Mouse (Mus musculus): ENCODE results near the gene Stac2.

Gene Stac2

GRCm38 (mm10) chr11:98052989-98053834, at the start of gene Stac2:
Stac2 (minus strand) TSS chr11:98053462.
- DNase-seq (ENCODE audit: low spot score in 2 of 2): peak in 1 of 2 experiments; percentile 72

DNA sequence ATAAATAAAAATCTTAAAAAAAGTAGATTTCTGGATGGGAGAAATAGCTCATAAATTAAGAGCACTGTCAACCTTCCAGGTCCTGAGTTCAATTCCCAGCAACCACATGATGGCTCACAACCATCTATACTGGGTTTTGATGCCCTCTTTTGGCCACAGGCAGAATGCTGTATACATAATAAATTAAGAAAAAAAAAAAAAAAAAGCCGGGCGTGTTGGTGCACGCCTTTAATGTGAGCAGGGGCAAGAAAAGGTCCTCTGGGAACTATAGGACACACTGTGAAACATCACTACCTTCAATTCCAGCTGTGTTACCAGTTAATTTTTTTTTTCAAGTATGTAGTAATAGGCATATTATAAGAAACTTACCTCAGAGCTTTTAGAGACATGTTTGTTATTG, 48.1 kb upstream of the Stac2 start:
- DNase-seq (ENCODE audit: low spot score in 2 of 2): no peak

DNA sequence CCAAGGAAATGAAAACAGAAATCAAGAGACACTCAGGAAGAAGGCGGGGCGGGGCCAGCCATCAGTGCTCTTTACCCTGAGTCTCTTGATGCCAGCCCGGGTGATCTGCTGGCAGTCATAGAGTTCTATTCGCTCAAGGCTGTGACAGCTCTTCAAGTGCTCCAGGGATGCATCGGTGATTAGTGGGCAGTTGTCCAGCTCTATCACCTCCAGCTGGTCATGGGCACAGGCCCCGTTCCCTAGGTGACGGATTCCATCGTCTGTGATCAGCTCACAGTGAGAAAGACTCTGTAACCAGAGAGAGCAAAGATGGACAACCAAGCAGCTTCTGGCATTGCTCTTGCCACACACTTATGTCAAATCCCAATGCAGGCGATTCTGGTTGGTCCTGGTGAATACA, 37.3 kb upstream of the Stac2 start:
- DNase-seq (ENCODE audit: low spot score in 2 of 2): no peak

- peak in 1 of 2 experiments; percentile 58 for DNase-seq (ENCODE audit: low spot score in 2 of 2)
These were observed 35.0 kb upstream of the Stac2 start for GRCm38 (mm10) chr11:98088224-98088623.

- DNase-seq (ENCODE audit: low spot score in 2 of 2): no peak
These were observed 33.3 kb upstream of the Stac2 start for GRCm38 (mm10) chr11:98086574-98086973.

DNA sequence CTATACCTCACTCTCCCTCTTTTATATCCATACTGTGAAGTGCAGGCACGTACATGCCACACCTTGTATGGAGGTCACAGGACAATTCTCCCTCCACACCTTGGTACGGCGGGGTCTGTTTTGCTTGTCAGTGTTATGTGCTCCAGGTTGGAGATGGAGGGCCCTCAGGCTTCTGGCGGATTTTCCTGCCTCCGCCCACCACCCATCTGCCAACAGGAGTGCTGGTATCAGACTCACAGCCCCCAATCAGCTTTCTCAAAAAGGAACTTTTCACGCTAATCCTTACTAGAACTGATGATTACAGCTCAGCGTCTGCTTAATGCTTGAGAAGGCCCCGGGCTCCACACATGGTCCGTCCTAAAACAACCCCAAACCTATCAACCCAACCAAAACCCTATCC, 32.9 kb upstream of the Stac2 start:
- DNase-seq (ENCODE audit: low spot score in 2 of 2): no peak

- DNase-seq (ENCODE audit: low spot score in 2 of 2): no peak
These were observed 29.5 kb upstream of the Stac2 start for GRCm38 (mm10) chr11:98082745-98083144.

DNA sequence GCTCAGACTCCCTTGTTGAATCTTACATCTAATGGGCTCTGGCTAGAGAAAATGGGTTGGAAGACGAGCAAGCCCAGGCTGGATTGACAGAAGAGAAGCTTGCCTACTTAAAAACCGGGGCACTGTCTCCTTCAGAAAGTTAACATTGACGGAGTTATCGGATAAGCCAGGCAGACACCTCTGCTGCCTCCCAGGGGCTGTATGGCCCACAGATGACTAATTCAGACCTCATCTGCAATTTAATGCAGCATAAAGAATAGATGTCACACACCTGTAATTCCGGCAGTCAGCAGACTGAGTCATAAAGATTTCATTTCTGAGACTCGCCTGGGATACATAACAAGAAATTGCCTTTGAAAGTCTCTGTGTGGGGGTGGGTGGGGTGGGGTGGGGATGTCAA, 27.2 kb upstream of the Stac2 start:
- DNase-seq (ENCODE audit: low spot score in 2 of 2): no peak

DNA sequence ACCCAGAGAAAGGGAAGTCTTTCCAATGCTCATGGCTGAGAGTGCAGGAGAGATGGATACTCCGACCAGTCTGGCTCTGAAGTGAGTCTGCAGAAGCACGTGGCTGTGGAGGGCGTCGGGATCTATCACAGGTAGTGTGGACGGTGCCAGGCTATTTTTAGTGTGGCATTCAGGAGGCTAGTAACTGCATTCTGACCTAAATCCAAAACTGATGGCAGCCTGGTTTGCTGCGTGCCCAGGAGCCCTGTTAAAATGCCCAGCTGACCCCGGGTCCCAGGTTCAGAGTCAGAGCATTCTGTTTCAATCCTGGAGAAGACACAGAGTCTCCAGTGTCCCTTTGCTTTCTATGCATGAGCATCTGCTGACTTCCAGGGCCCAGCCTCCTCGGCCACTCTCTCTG, 23.8 kb upstream of the Stac2 start:
- no peak for DNase-seq (ENCODE audit: low spot score in 2 of 2)

DNA sequence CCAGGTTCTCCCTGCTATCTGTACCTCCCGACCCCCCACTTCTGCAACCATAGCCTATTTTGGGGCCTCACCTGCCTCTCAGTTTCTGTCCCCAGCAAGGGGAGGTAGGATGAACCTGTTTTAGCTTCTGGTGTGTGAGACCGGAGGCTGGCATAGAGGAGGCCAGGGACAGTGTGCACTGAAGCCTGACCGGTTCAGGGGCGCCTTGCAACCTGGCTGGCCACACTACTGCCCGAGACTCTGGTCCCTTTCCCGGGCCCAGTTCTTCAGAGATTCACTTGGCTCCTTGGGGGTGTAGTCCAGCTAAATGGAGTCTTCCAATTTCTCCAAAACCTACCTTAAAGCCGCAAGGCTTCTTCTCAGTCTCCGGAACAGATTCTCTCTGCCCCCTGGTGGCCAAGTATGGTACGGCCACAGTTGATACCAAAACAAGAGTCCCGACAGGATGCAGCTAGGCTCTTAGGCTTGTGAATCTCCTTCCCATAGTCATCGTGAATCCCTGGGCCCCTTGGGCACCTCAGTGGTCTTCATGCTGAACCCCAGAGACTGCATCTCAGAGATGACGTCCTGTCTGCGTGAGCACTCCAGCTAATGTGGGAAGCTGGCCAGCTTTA, 22.0 kb upstream of the Stac2 start:
- DNase-seq (ENCODE audit: low spot score in 2 of 2): peak; percentile 80 to 89

GRCm38 (mm10) chr11:98073442-98073841, 20.2 kb upstream of the Stac2 start:
- DNase-seq (ENCODE audit: low spot score in 2 of 2): no peak

DNA sequence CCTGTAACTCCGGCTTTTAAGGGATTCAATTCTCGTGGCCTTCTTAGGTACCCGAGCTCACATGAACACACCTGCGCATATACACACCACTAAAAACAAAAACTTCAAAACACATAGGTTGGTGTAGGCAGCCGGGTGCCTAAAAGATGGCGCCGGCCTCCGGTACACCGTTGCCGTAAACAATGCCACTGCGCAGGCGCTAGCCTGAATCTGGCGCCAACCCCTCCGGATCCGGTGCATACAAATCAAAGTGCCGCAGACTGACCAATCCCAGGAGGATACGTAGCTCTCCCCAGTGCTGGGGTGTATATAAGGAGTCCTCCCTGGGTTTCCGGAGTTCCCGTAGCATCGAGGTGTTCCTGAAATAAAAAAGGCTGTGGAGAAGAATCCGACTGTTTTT, 14.0 kb upstream of the Stac2 start:
- no peak for DNase-seq (ENCODE audit: low spot score in 2 of 2)

DNA sequence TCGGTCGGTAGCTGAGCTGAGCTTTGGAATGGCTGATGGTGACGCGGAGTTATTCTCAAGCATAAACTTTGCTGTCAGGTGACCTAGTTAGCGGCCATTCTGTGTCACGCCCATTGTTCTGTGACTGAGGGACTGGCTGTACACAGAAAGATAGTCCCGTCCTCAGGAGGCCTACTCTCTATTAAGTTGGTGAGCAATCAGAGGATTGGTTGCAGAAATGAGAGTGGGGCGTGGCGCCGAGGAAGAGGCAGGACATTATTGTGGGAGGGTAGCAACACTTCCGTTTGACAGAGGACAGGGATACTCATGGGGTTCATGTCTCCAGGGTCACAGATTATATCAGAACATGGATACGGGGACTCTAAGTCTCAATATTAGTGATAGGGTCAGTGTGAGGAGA, 12.9 kb upstream of the Stac2 start:
- DNase-seq (ENCODE audit: low spot score in 2 of 2): no peak

DNA sequence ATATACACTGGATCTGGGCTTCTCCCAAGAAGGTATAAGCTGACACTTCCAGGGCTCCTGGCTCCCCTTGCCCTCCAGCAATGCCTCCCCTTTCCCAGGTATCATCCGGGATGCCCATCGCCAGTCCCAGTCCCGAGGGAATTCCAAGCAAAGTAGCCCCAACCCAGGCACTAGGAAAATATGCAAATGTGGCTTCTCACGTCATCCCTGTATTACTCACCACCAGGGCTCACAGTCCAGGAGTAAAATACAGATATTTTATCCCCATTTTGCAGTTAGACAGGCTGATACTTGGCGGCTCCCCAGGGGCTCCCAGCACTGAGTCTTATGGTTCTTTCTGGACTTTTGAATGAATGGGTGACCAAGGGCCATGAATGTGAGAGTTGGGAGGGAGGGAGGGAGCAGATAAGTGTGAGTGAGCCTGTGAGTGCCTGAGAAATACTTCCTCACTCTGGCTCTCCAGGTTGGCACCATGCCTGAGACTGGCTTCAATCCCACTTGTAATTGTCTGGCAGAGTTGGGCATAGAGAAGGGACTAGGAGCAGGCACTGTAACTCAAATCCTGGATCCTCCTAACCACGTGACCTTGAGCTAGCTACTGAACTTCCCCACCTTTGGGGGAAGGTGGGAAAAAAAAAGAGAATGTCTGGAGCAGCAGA, 8.8 kb upstream of the Stac2 start:
- DNase-seq (ENCODE audit: low spot score in 2 of 2): no peak

DNA sequence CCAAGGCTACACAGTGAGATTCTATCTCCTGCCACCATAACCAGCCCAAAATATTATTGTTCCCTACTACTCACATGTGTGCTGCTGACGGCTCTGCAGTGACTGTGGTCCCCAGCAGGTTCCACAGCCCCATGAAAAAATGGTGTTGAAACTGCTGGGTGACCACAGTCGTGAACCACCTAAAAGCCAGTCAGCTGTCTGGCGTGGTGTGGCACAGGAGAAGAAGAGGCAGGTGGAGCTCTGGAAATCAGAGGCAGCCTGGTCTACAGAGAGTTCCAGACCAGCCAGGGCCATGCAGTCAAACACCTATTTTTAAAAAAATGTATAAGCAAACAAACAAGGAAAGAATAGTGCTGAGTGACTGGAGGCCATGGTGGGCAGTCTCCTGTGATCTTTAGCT, 8.2 kb upstream of the Stac2 start:
- DNase-seq (ENCODE audit: low spot score in 2 of 2): no peak

DNA sequence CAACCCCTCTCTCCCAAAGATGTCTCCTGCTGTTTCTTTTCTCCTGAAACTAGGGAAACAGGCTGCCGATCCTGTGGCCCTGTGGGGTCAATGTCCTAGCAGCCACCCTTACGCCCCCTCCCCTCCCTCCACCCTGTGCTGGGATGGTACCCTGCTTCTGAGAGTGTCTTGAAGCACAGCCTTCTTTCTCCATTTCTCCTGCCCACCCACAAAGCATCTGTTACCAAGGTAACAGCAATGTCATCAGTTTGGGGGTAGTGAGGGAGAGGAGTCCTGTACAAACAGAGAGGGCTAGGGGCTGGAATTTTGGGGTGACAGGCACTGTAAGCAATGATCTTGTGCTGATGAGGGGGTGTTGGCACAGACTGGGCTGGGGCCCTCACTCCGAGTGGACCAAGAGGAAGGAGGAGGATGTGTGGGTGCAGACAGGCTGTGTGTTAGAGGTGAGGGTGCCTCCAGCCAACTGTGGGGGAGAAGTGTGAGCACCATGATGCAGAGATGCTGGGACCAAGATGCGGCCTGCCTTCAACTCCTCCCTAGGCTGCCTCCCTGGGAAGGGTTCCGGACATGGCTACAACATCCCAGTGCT, 6.9 kb upstream of the Stac2 start:
- DNase-seq (ENCODE audit: low spot score in 2 of 2): no peak

DNA sequence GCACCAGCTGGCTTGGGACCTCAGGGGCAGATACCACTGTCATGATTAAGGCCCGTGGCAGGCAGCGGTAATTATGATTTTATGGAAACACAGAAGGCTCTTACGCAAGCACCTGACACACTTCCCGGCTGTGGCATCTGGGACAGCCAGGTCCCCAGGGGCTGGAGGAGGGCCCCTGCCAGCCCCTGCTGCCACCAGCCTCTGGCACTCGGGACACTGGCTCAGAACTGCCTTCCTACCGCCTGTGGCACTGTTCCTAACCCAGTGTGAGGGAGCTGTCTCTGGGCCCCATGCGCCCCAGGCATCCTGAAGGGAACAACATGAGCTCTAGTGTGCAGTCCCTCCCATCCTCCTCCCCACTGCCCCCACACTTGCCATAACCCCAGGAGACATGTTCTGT, 6.4 kb upstream of the Stac2 start:
- DNase-seq (ENCODE audit: low spot score in 2 of 2): no peak

- DNase-seq (ENCODE audit: low spot score in 2 of 2): no peak
These were observed 4.7 kb upstream of the Stac2 start for GRCm38 (mm10) chr11:98057998-98058397.

DNA sequence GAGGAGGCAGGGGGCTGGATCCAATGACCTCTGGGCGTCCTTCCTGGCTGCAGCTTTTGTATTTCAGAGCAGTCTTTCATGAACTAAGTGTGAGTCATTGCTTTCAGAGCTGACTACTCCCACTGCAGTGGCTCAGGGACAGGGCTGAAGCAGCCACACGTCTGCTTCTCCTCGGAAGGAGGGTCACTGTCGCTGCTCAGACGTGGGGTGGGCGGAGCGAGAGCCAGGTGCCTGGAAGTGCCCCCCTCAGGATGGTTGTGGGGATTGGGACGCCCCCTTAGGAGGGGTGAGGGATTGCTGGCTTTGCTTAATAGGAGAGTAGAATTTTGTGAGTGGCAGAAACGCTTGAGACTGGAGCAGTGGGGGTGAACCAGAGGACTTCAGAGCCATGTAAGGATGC, 4.2 kb upstream of the Stac2 start:
- no peak for DNase-seq (ENCODE audit: low spot score in 2 of 2)

DNA sequence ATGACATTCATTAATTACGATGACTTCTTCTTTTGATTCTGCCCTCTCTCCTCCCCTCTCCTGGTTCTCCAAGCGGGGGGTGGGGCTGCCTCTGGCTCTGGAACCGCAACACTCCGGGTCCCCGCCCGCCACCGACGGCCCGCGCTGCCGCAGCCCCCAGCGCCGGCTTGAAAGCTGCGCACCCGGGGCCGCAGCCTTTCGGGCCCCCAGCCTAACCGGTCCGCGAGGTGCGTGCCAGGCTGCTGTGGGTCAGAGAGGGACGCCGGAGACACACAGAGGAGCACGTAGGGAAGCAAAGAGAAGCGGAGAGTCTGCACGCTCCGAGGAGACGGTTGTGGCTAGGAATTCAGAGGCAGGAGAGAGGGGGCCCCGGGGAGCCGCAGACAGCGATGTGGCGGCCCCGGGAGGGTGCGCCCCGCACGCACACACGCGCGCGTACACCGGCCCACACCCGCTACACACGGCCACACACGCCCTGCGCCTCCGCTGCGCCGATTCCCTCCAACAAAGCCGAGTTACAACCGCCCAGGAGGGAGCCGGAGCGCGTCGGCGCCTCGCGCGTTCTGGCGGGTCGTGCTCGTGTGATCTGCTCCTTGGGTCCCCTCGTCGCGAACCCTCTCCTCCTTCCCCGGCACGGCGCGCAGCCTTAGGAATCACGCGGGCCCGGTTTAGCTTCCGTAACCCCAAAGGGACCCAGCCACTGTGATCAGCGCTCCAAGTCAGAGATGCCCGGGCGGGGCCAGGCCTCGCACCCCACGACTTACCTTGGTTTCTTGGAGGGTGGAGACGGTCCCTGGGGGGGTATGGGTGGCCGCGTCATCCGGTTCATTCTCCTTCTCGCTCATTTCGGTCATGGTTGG, 903 bp downstream of the Stac2 start:
- DNase-seq (ENCODE audit: low spot score in 2 of 2): peak; percentile 29 to 74

DNA sequence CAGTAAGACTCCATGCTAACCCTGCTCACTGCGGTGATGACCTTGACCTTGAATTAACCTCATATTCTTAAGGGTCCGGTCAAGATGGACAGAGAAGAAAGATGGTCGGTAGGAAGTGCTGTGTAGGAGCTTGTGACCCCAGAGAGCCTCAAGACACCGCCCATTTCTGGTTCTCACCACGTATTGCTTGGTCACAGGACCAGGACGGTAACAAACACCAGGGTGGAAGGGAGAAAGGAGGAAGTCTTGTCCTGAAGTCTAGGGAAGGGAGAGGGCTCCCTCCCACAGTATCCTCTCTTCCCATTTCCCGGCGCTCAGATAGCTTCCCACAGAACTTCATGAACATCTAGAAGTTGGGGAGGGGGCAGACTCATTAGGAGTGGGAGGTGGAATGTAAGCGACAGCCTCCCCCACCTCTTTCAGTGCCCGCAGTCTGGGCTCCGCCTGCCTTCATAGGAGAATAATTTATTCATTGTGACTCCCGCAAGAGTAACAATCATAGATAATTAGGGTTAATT, 1.6 kb downstream of the Stac2 start:
- DNase-seq (ENCODE audit: low spot score in 2 of 2): no peak
